Mouse (Mus musculus) small intestine, adult 2 months (tissue): Measurements from ENCODE around the gene Rpl18. TPM values are rescaled to one million over a fixed set of nuclear protein-coding genes. Genes with fewer than 3 reads are reported as not detected.

ENCODE experiments used
- H3K27ac ChIP-seq: fragments of 200-500 bp; 2 replicates; pipeline ENCODE4 v1.5.1; 2012; ENCODE audit warnings: low read depth, low read length, control low read depth, inconsistent platforms; ENCODE audit not compliant: insufficient read depth
- H3K27me3 ChIP-seq: fragments of 200-500 bp; 2 replicates; pipeline ENCODE4 v1.6.1; 2012; ENCODE audit warnings: mild to moderate bottlenecking, moderate library complexity, low read length, inconsistent platforms; ENCODE audit not compliant: control insufficient read depth, insufficient read depth
- H3K36me3 ChIP-seq: fragments of 200-500 bp; 2 replicates; pipeline ENCODE4 v1.6.1; 2012; ENCODE audit warnings: mild to moderate bottlenecking, low read length, control low read depth, inconsistent platforms; ENCODE audit not compliant: control insufficient read depth, insufficient read depth
- H3K4me1 ChIP-seq: fragments of 200-500 bp; 2 replicates; pipeline ENCODE4 v1.6.1; 2012; ENCODE audit warnings: low read length, inconsistent platforms, mixed read lengths; ENCODE audit not compliant: control insufficient read depth, insufficient read depth, insufficient read length
- H3K4me3 ChIP-seq: fragments of 200-500 bp; 2 replicates; pipeline ENCODE4 v1.5.1; 2012; ENCODE audit warnings: low read depth, mild to moderate bottlenecking, control low read depth, inconsistent platforms, low read length, moderate library complexity
- CTCF ChIP-seq: fragments of 200-500 bp; IDR thresholded peaks from 2 replicates; pipeline ENCODE4 v1.5.1; 2012; ENCODE audit warnings: low read depth, mild to moderate bottlenecking, control low read depth, inconsistent platforms, low read length, moderate library complexity, mixed read lengths; ENCODE audit not compliant: insufficient replicate concordance, insufficient read length; ENCODE audit errors: extremely low read depth
- POLR2A ChIP-seq: fragments of 200-500 bp; IDR thresholded peaks from 2 replicates; pipeline ENCODE4 v1.6.1; 2012; ENCODE audit warnings: low read depth, mild to moderate bottlenecking, control low read depth, inconsistent platforms, low read length, moderate library complexity
- WGBS: fragments of 180-500 bp; shearing (Covaris S2); methylation state at CpG from one replicate; pipeline ENCODE4 v1.1.7; 2018; 5-methylcytosine and 5-hydroxymethylcytosine counted together
- polyA plus RNA-seq: library from polyadenylated mRNA; depleted of rRNA; stranded (reverse); fragments of >200 nt; gene quantifications from 2 replicates; pipeline ENCODE4 v1.2.3, GENCODE M21; 2012

Gene Rpl18
- polyA plus RNA-seq, 1 experiment = 1,370 TPM

DNA sequence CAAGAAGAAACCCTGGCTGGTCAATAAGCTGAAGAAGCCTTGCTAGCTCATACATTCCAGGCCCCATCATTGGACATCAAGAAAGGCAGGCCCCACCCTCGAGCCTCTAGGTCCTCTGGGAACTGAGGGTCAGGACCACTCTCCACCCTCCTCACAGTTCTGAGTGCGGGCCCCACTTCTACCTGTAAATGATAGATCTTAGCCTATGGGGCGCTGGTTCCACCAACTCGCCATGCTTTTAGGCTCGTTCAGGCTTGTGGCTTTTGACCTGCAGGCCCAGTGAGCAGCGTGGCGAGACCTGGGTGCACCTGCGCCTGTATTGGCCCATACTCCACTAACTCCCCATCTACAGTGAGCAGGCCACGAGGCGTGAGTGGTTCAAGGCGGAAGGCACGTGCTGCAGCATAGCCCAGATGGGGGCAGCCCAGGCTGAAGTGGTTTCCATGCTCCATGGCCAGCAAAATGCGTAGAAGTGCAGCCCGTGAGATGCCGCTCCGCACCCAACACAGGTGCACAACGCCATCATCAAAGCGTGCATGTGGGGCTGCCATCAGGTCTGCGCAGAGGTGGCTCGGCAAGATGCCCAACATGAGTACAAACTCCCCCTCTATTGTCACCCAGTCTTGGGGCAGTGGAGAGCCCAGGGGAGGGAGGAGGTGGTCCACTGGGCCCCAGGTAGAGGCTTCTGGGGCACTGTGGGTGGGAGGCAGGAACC, 4.6 kb upstream of the Rpl18 start:
- Histone ChIP-seq H3K27me3 (no peaks in the 10 kb centered on the region), H3K4me3 (no peak overlapping the region), H3K4me1 (peaks cover 46% of the 10 kb centered on the region), H3K27ac (no peak overlapping the region), H3K36me3 (peaks cover 51% of the 10 kb centered on the region)
- TF ChIP-seq POLR2A (no peak), CTCF (no peak)
- 86% methylated on average over 20 of the region's 20 CpGs for WGBS

DNA sequence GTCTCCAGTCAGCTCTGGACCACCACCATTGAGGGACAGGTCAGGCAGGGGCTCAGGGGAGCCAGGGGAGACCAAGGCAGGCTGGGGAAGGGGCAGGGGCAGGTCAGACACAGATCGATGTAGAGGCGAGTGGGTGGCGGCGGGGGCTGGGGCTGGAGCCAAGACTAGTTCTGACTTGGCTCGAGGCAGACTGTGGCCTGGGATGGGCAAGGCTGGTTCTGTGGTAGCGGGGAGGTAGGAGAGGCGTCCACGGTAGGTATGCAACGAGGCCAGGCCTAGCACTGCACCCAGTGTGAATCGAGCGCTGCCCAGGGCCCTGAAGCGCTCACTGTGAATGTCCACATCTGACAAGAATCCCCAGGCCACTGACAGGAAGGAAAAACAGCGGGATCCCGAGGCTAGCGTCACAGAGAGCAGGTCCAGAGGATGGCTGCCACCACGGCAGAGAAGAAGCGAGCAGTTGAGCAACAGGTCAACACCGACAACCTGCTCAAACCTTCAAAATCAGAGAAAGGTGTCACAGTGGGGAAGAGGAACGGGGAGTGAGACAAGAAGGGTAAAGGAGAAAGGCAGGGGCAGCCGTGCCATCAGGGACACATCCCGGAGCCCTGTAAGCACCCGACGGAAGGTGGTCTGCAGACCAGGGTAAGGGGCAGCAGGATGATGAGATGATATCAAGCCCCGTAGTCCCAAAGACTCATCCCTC, 3.8 kb upstream of the Rpl18 start:
- Histone ChIP-seq H3K27me3 (no peaks in the 10 kb centered on the region), H3K4me3 (peak overlapping the region; percentile 51), H3K4me1 (peaks cover 50% of the 10 kb centered on the region), H3K27ac (0 out of 2 replicates have a peak overlapping the region, but pooled peaks have one; percentile 64), H3K36me3 (peaks cover 51% of the 10 kb centered on the region)
- 81% methylated on average over 24 of the region's 24 CpGs for WGBS
- TF ChIP-seq CTCF (no peak), POLR2A (no peak)

DNA sequence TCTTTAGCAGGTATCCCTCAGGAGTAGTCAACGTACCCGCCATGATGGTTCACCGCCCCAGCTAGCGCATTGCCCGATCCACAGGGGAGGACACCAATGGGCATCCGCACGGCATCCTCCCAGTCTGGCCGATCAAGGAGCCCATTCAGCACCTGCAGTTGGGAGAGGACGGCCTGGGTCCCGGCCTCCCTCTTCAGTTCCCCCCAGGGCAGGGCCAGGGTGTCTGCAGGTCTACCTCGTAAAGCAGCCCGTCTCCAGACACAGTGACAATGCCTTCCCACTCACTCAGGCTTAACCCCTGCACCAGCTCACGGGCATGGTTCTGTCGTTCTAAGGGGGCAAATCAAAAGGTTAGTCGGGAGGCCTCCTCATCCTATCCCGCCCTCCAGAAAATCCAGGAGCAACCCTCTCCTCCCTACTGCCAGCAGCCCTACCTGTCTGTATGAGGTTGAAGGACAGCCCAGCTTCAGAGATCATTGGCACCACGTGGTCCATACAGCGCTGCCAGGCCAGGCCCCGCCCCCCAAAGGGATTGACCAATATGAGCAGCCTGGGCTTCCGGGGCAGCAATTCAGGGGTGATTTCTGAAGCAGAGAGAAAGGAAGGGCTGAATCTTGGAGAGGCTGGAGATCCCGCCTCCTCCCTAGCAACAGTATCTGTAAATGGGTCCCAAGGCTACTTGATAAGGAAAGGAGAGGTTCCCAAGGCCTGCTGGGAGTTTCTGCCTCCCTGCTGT, 3.1 kb upstream of the Rpl18 start:
- Histone ChIP-seq H3K27ac (peak overlapping the region; percentile 99), H3K4me1 (peaks cover 49% of the 10 kb centered on the region), H3K4me3 (peak overlapping the region; percentile 51), H3K36me3 (peaks cover 50% of the 10 kb centered on the region), H3K27me3 (no peaks in the 10 kb centered on the region)
- 41% methylated on average over 21 of the region's 21 CpGs for WGBS
- TF ChIP-seq POLR2A (peak; percentile 46; the same call in 1 of the 2 replicates), CTCF (no peak)

DNA sequence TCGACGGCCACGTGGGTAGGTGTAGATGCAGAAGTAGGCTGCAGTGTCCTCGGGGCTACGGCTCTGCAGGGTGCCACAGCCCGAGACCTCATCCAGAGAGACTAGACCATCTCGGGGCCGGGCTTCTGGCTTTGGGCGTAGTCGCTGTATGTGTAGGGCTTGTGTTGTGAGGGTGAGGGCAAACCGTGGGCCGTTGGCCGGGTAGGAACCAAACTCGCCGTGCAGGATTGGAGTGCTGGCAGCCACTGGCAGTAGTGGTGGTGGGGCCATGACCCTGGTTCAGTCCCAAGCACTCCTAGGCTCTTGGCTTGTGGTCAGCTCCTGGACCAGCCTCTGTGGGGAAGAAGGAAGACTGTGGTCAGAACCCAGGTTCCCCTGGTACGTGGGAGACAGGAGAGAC, 1.9 kb upstream of the Rpl18 start:
- Histone ChIP-seq H3K27me3 (no peaks in the 10 kb centered on the region), H3K4me3 (peak overlapping the region; percentile 59), H3K27ac (peak overlapping the region; percentile 99), H3K36me3 (peaks cover 48% of the 10 kb centered on the region), H3K4me1 (peaks cover 47% of the 10 kb centered on the region)
- no peak for TF ChIP-seq POLR2A
- no peak for TF ChIP-seq CTCF
- 31% methylated on average over 16 of the region's 16 CpGs for WGBS

DNA sequence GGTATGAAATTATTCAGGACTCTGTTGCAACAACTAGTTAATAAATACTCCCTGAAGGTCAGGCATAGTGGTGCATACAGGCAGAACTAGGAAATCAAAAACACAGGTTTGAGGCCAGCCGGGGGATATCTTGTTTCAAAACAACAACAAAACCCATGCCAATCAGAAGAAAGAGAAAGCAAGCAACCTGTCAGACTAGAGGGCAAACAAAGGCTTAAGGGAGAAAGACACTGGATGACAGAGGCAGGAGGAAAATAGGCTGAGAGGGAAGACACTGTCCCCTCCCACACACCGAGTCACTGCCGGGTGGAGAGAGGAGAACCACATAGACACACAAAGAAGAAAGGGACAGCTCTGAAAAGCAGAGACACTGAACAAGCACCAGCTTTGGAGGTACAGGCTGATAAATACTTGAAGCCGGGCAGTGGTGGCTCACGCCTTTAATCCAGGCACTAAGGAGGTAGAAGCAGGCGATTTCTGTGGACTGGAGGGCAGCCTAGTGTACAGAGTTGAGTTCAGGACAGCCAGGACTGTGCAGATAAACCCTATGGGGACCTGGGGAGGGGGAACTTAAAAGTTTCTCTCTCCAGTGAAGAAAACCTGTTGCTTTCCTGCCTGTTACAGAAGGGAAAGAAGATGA, 1.3 kb upstream of the Rpl18 start:
- Histone ChIP-seq H3K36me3 (peaks cover 42% of the 10 kb centered on the region), H3K27me3 (no peaks in the 10 kb centered on the region), H3K4me3 (peak overlapping the region; percentile 69), H3K4me1 (peaks cover 41% of the 10 kb centered on the region), H3K27ac (peak overlapping the region; percentile 99)
- TF ChIP-seq CTCF (no peak), POLR2A (no peak)
- 24% methylated on average over 6 of the region's 6 CpGs for WGBS

DNA sequence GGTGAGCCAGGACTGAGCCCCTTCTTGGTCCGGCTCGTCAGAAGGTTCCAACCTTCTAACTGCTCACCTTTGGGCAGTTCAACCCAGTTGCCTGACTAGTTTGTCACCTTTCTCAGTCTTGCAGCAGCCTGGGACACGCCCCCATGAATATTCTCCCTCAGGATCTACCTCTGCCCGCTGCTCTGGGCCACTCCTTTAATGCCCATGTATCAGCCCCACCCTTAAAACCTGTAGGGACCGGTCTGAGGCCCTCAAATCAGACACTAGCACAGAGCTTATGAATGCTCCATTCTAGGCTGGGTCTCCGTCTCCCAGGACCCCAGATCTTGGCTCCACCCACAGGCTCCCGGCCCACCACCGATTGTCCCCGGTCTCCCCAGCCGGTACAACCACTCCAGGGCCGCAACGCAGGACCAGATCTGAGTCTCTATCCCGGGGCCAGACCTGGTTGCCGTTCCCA, 597 bp upstream of the Rpl18 start:
- Histone ChIP-seq H3K36me3 (peaks cover 40% of the 10 kb centered on the region), H3K27me3 (no peaks in the 10 kb centered on the region), H3K27ac (peak overlapping the region; percentile 99), H3K4me1 (peaks cover 38% of the 10 kb centered on the region), H3K4me3 (peak overlapping the region; percentile 69)
- whole genome bisulfite sequencing = 2% methylated on average over 14 of the region's 14 CpGs
- TF ChIP-seq POLR2A (peak; percentile 81; the same call in 1 of the 2 replicates), CTCF (no peak)
